Mouse (Mus musculus) heart, adult 2 months (tissue): Measurements from ENCODE around the gene Rab24.

Source experiments
- CTCF ChIP-seq: fragments of 200-600 bp; IDR thresholded peaks from 2 replicates; pipeline ENCODE4 v1.8.1; 2022; ENCODE audit warnings: antibody characterized with exemption, mild to moderate bottlenecking, moderate library complexity
- EP300 ChIP-seq: fragments of 200-500 bp; IDR thresholded peaks from 2 replicates; pipeline ENCODE4 v1.6.1; 2011; ENCODE audit warnings: low read depth, low read length, control low read depth; ENCODE audit not compliant: insufficient read depth
- POLR2A ChIP-seq: fragments of 200-500 bp; IDR thresholded peaks from 2 replicates; pipeline ENCODE4 v1.6.1; 2011; ENCODE audit warnings: mild to moderate bottlenecking, low read depth, low read length, control low read depth; ENCODE audit not compliant: insufficient read depth

GRCm38 (mm10) chr13:55338131-55339054 is 16.6 kb upstream of the Rab24 start:
- no peak for TF ChIP-seq CTCF
- no peak for TF ChIP-seq POLR2A
- no peak for TF ChIP-seq EP300
